Mouse (Mus musculus) heart, postnatal 0 days (tissue): ENCODE data around the gene Serpina11.

ENCODE experiments used
- CTCF ChIP-seq: IDR thresholded peaks from 2 replicates; pipeline ENCODE4 v1.5.1; 2016; ENCODE audit warnings: antibody characterized with exemption, control low read depth, low read depth
- EP300 ChIP-seq: IDR thresholded peaks from 2 replicates; pipeline ENCODE4 v1.6.1; 2016; ENCODE audit warnings: antibody characterized with exemption, low read depth

- TF ChIP-seq CTCF (no peak), EP300 (no peak)
Measured at GRCm38 (mm10) chr12:103999611-104000010, 9.9 kb upstream of the Serpina11 start.
